Mouse (Mus musculus): ENCODE measurements at regions not wholly inside any gene's neighbourhood (a gene's known extent, or its start where the extent isn't known, plus 50 kb on each side); places are given as distances from the start of the nearest gene placed in this dataset.

GRCm38 (mm10) chr13:37149066-37149781 lies 99.2 kb upstream of the F13a1 start:
- no peak for DNase-seq (ENCODE audit: low spot score in 2 of 2)

GRCm38 (mm10) chr13:37148627-37149026 lies 98.6 kb upstream of the F13a1 start:
- no peak for DNase-seq (ENCODE audit: low spot score in 2 of 2)

- no peak for DNase-seq (ENCODE audit: low spot score in 2 of 2)
Observed at GRCm38 (mm10) chr13:37147790-37148189, 97.7 kb upstream of the F13a1 start.

- no peak for DNase-seq (ENCODE audit: low spot score in 2 of 2)
Observed at GRCm38 (mm10) chr13:37142812-37143211, 92.8 kb upstream of the F13a1 start.

GRCm38 (mm10) chr13:37135115-37135514 lies 85.1 kb upstream of the F13a1 start:
- no peak for DNase-seq (ENCODE audit: low spot score in 2 of 2)

GRCm38 (mm10) chr13:37134518-37134917 lies 84.5 kb upstream of the F13a1 start:
- DNase-seq (ENCODE audit: low spot score in 2 of 2): no peak

DNA sequence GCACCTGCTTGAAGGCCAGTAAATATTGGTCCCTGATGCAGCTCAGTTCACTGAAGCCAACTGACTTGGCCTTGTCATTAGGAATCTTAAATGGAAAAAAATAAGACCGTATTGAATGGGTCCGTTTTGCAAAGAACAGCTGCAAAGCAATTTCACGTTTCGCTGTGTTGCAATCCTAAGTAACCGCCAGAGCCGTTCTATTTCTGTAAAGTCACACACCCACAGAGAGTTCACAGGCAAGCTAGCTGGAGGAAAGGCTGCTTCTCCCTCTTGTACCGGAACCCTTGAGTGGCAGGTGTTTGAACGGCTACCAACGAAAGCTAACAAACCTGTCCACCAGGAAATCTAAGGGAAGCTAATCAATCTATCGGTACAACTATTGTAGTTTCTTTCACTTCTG lies 80.6 kb upstream of the F13a1 start:
- DNase-seq (ENCODE audit: low spot score in 2 of 2): peak; percentile 11

DNA sequence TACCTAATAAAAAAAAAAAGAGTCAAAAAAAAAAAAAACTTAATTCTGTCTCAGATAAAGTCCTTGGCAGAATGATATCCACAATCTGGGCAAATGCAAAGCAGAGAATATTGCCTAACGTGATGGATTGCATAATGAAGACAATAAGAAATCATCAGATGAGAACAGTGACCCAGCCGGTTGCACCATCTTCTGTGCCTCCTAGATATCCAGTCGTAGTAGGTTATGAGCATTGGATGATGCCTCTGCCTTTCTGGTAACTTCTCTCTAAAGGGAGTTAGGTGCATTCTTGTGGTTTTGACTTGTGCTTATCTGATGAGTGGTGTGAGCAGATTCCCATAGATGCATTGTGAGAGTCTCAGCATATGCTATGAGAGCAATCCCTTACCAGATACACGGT lies 71.6 kb upstream of the F13a1 start:
- DNase-seq (ENCODE audit: low spot score in 2 of 2): no peak

DNA sequence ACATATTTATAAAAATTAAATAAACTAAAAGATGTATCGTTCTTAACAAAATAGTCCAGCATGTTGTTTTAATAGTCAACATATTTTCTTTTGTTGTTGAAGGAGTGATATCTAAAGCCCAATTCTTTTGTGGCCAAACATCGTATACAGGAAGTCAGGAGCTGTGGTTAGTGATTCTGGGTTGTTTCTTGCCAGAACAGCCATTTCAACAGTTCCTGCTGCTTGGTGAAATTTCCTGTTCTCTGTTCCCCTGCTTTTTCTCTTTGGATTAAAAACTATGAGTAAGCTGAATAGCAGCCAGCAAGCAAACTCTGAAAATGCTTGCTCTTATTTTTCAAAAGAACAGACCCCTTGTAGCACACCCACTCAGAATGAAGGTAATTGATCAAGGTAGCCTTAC lies 70.2 kb upstream of the F13a1 start:
- no peak for DNase-seq (ENCODE audit: low spot score in 2 of 2)

DNA sequence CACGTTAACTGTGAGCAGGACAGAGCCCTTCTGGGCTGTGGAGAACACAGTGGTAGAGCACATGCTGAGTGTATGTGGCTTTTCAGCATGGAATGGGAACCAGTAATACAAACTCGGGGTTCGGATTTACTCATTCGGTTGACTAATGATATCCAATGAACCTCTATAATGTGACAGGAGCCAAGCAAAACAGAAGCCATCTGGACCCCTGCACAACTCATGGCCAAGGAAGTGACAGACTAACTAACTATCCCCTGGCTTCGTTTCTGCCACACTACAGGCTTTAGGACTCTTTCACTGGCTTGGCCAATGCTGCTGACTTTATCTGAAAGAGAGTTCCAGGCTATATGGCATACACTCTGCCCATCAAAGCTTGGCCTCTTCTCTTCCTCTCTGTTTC lies 64.3 kb upstream of the F13a1 start:
- no peak for DNase-seq (ENCODE audit: low spot score in 2 of 2)

DNA sequence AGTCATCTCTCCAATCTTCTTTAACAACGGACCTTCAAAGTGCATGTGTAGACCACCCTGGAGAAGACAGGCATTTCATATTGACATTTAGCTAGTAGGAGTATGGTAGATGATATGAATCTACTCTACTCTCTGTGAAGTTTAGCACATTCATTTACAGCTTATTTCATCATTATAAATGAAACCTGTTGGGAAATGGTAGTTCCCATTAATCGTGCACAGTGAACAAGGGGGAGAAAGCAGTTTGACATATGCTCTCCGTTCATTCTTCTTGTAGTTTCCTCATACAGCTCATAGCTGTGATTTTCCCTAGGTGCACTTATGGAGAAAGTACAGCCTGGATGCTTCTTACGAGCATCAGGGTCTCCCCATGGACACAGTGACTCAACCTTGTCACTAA lies 61.7 kb upstream of the F13a1 start:
- DNase-seq (ENCODE audit: low spot score in 2 of 2): no peak

- DNase-seq (ENCODE audit: low spot score in 2 of 2): no peak
Observed at GRCm38 (mm10) chr13:37107721-37108120, 57.7 kb upstream of the F13a1 start.

GRCm38 (mm10) chr13:37106009-37106408 lies 56.0 kb upstream of the F13a1 start:
- no peak for DNase-seq (ENCODE audit: low spot score in 2 of 2)

- DNase-seq (ENCODE audit: low spot score in 2 of 2): no peak
Observed at GRCm38 (mm10) chr13:37104410-37105294, 54.6 kb upstream of the F13a1 start.

- DNase-seq (ENCODE audit: low spot score in 2 of 2): no peak
Observed at GRCm38 (mm10) chr13:37103741-37104296, 53.8 kb upstream of the F13a1 start.

DNA sequence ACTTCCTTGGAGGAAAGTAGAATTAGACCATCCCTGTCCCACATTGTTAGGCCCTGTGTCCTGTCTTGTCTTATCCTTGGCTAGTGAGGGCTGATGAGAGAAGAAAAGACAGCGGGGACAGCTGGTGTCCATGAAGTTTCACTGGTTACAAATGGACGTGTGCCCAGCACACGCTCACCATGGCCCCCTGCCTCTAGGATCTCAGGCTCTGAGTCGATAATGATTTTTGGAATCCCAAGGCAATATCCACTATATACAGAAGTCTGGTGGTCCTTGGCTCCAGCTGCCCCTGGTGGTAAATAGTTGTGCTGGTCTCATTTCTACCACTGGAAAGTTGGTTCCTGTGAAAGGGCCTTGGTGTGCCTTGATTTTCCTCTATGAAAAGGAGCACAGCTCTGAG lies 51.7 kb upstream of the F13a1 start:
- DNase-seq (ENCODE audit: low spot score in 2 of 2): no peak
